Comparison of ENCODE assay signal across 9 mouse cellular contexts in genomic region chr2:152784640-152785039, GRCm38 (mm10). TPM values are rescaled to one million over a fixed set of nuclear protein-coding genes. Genes with fewer than 3 reads are reported as not detected.
DNase-seq lines count a peak whose midpoint lies in the region; ATAC-seq and TF ChIP-seq lines count a peak whose summit lies in the region.
"Had no signal": no experiment of that assay in that cellular context is flagged by ENCODE, and none has a peak within 500 bp of the region (broad histone marks: within the 10 kb centered on the region; RNA-seq: fewer than 3 reads in every experiment).

No protein-coding gene starts in this region.

- no peaks in the 10 kb centered on the region for H3K27me3 ChIP-seq in heart, embryonic 12.5 days (replicated peaks)
- no peaks in the 10 kb centered on the region for H3K27me3 ChIP-seq in midbrain, embryonic 15.5 days (replicated peaks)
- no peaks in the 10 kb centered on the region for H3K27me3 ChIP-seq in midbrain, embryonic 13.5 days
- H3K27me3 ChIP-seq in lung, embryonic 14.5 days (ENCODE audit: insufficient read depth, low read length), result no peaks in the 10 kb centered on the region
- no peaks in the 10 kb centered on the region for H3K27me3 ChIP-seq in stomach, embryonic 15.5 days (replicated peaks)
- H3K27me3 ChIP-seq: CH12.LX had no signal

- H3K27ac ChIP-seq in heart, embryonic 12.5 days (ENCODE audit: poor library complexity, severe bottlenecking), result peak overlapping the region; percentile 97
- H3K27ac ChIP-seq in midbrain, embryonic 15.5 days, result 0 out of 2 replicates have a peak overlapping the region, but pooled peaks have one; percentile 61
- no peak overlapping the region for H3K27ac ChIP-seq in midbrain, embryonic 13.5 days
- 0 out of 2 replicates have a peak overlapping the region, but pooled peaks have one; percentile 90 for H3K27ac ChIP-seq in lung, embryonic 14.5 days (ENCODE audit: low read depth)
- H3K27ac ChIP-seq in stomach, embryonic 15.5 days, result 0 out of 2 replicates have a peak overlapping the region, but pooled peaks have one; percentile 78

- H3K4me1 ChIP-seq in heart, embryonic 12.5 days (replicated peaks), result peaks cover 74% of the 10 kb centered on the region
- peaks cover 7% of the 10 kb centered on the region; the same call in 1 of the 2 replicates for H3K4me1 ChIP-seq in midbrain, embryonic 15.5 days
- H3K4me1 ChIP-seq in midbrain, embryonic 13.5 days (replicated peaks), result peaks cover 13% of the 10 kb centered on the region
- peaks cover 16% of the 10 kb centered on the region for H3K4me1 ChIP-seq in lung, embryonic 14.5 days (ENCODE audit: insufficient read depth)
- peaks cover 36% of the 10 kb centered on the region for H3K4me1 ChIP-seq in stomach, embryonic 15.5 days

- H3K4me2 ChIP-seq in heart, embryonic 12.5 days, result 0 out of 2 replicates have a peak overlapping the region, but pooled peaks have one; percentile 53
- H3K4me2 ChIP-seq in midbrain, embryonic 15.5 days, result no peak overlapping the region
- no peak overlapping the region for H3K4me2 ChIP-seq in midbrain, embryonic 13.5 days (replicated peaks)
- no peak overlapping the region for H3K4me2 ChIP-seq in lung, embryonic 14.5 days
- H3K4me2 ChIP-seq in stomach, embryonic 15.5 days, result no peak overlapping the region

- H3K9ac ChIP-seq in heart, embryonic 12.5 days, result no peak overlapping the region
- H3K9ac ChIP-seq in midbrain, embryonic 15.5 days, result no peak overlapping the region
- H3K9ac ChIP-seq in midbrain, embryonic 13.5 days (replicated peaks), result no peak overlapping the region
- H3K9ac ChIP-seq in lung, embryonic 14.5 days, result no peak overlapping the region
- H3K9ac ChIP-seq in stomach, embryonic 15.5 days, result no peak overlapping the region

- no peak for DNase-seq in heart, adult 8-10 months (ENCODE audit: low spot score)
- no peak for DNase-seq in lung, embryonic 14.5 days
- no peak for DNase-seq in thymus, adult 18-20 months
- DNase-seq in adrenal gland, adult 18-20 months (ENCODE audit: low spot score in 2 of 2), result no peak

- H3K4me3 ChIP-seq in heart, embryonic 12.5 days, result no peak overlapping the region
- no peak overlapping the region for H3K4me3 ChIP-seq in midbrain, embryonic 15.5 days
- H3K4me3 ChIP-seq in midbrain, embryonic 13.5 days (replicated peaks), result no peak overlapping the region
- no peak overlapping the region for H3K4me3 ChIP-seq in lung, embryonic 14.5 days (ENCODE audit: low read depth, low read length)
- no peak overlapping the region for H3K4me3 ChIP-seq in stomach, embryonic 15.5 days (replicated peaks)

- H3K36me3 ChIP-seq in heart, embryonic 12.5 days, result peaks cover 20% of the 10 kb centered on the region
- no peaks in the 10 kb centered on the region for H3K36me3 ChIP-seq in midbrain, embryonic 15.5 days (replicated peaks)
- H3K36me3 ChIP-seq in midbrain, embryonic 13.5 days, result peaks cover 26% of the 10 kb centered on the region
- H3K36me3 ChIP-seq in lung, embryonic 14.5 days (ENCODE audit: insufficient read depth), result peaks cover 28% of the 10 kb centered on the region; the same call in 1 of the 2 replicates
- peaks cover 20% of the 10 kb centered on the region; the same call in 1 of the 2 replicates for H3K36me3 ChIP-seq in stomach, embryonic 15.5 days

- WGBS in heart, embryonic 12.5 days, result 94% methylated on average over 8 of the region's 8 CpGs
- WGBS in midbrain, embryonic 15.5 days, result 93% methylated on average over 8 of the region's 8 CpGs
- 97% methylated on average over 8 of the region's 8 CpGs for WGBS in midbrain, embryonic 13.5 days
- 81% methylated on average over 8 of the region's 8 CpGs for WGBS in lung, embryonic 14.5 days
- WGBS in stomach, embryonic 15.5 days, result 83% methylated on average over 8 of the region's 8 CpGs

- no peak for ATAC-seq in heart, embryonic 12.5 days (ENCODE audit: insufficient number of reproducible peaks, low FRiP score)
- ATAC-seq in midbrain, embryonic 15.5 days (replicated peaks), result no peak
- ATAC-seq in midbrain, embryonic 13.5 days, result no peak
- no peak for ATAC-seq in lung, embryonic 14.5 days (ENCODE audit: insufficient read depth)
- no peak for ATAC-seq in stomach, embryonic 15.5 days (ENCODE audit: insufficient read depth, low FRiP score, low read depth)

- no peaks in the 10 kb centered on the region for H3K9me3 ChIP-seq in heart, embryonic 12.5 days (replicated peaks)
- no peaks in the 10 kb centered on the region for H3K9me3 ChIP-seq in midbrain, embryonic 15.5 days
- no peaks in the 10 kb centered on the region for H3K9me3 ChIP-seq in midbrain, embryonic 13.5 days
- H3K9me3 ChIP-seq in lung, embryonic 14.5 days (ENCODE audit: low read depth, low read length), result no peaks in the 10 kb centered on the region
- H3K9me3 ChIP-seq in stomach, embryonic 15.5 days, result no peaks in the 10 kb centered on the region

- TF ChIP-seq CTCF in lung, embryonic 14.5 days (IDR thresholded peaks at IDR 0.05; ENCODE audit: low read depth), result no peak

RNA-seq across cellular contexts. Expression of gene Cox4i2, which starts 30.7 kb away (rescaled TPM):
- 18.9 and 20.8 TPM in 2 replicates for polyA plus RNA-seq in heart, embryonic 12.5 days (2016; fragmentation: Nextera tagmentation; extraction: Ambion mirVana)
- 10 to 100 TPM; 10.3 to 16.2 (median 12.4) TPM for total RNA-seq in heart, adult 8-10 months (2022)
- 5.2 and 6.4 TPM in 2 replicates for polyA plus RNA-seq in midbrain, embryonic 15.5 days (2015; fragmentation: Nextera tagmentation; extraction: Ambion mirVana)
- 4.1 and 5.5 TPM in 2 replicates for polyA plus RNA-seq in midbrain, embryonic 13.5 days (2015; fragmentation: Nextera tagmentation; extraction: Ambion mirVana)
- polyA plus RNA-seq in lung, embryonic 14.5 days (2014; fragmentation: Nextera tagmentation; extraction: Ambion mirVana), result 51.4 and 59.6 TPM in 2 replicates
- 19.0 and 19.5 TPM in 2 replicates for polyA plus RNA-seq in stomach, embryonic 15.5 days (2015; fragmentation: Nextera tagmentation; extraction: Ambion mirVana)
- 1 to 10 TPM; 2.5 to 3.8 TPM for total RNA-seq in adrenal gland, adult 18-20 months (2021)
- total RNA-seq: CH12.LX had no signal

RNA-seq across cellular contexts. Expression of gene Bcl2l1, which starts 46.9 kb away (rescaled TPM):
- polyA plus RNA-seq in heart, embryonic 12.5 days (2016; fragmentation: Nextera tagmentation; extraction: Ambion mirVana), result 83.0 and 85.9 TPM in 2 replicates
- 10 to 100 TPM; 46.9 to 66.6 (median 51.4) TPM for total RNA-seq in heart, adult 8-10 months (2022)
- polyA plus RNA-seq in midbrain, embryonic 15.5 days (2015; fragmentation: Nextera tagmentation; extraction: Ambion mirVana), result 195 and 197 TPM in 2 replicates
- 190 and 195 TPM in 2 replicates for polyA plus RNA-seq in midbrain, embryonic 13.5 days (2015; fragmentation: Nextera tagmentation; extraction: Ambion mirVana)
- polyA plus RNA-seq in lung, embryonic 14.5 days (2014; fragmentation: Nextera tagmentation; extraction: Ambion mirVana), result 102 and 103 TPM in 2 replicates
- polyA plus RNA-seq in stomach, embryonic 15.5 days (2015; fragmentation: Nextera tagmentation; extraction: Ambion mirVana), result 69.8 and 75.7 TPM in 2 replicates
- total RNA-seq in adrenal gland, adult 18-20 months (2021), result 10 to 100 TPM; 63.6 to 73.5 TPM

RNA-seq across cellular contexts. Expression of gene Id1, which starts 48.6 kb away (rescaled TPM):
- polyA plus RNA-seq in heart, embryonic 12.5 days (2016; fragmentation: Nextera tagmentation; extraction: Ambion mirVana), result 87.7 and 90.9 TPM in 2 replicates
- total RNA-seq in heart, adult 8-10 months (2022), result 10 to 100 TPM; 43.3 to 63.6 (median 58.4) TPM
- 30.7 and 33.7 TPM in 2 replicates for polyA plus RNA-seq in midbrain, embryonic 15.5 days (2015; fragmentation: Nextera tagmentation; extraction: Ambion mirVana)
- polyA plus RNA-seq in midbrain, embryonic 13.5 days (2015; fragmentation: Nextera tagmentation; extraction: Ambion mirVana), result 32.8 and 39.4 TPM in 2 replicates
- polyA plus RNA-seq in lung, embryonic 14.5 days (2014; fragmentation: Nextera tagmentation; extraction: Ambion mirVana), result 122 and 123 TPM in 2 replicates
- polyA plus RNA-seq in stomach, embryonic 15.5 days (2015; fragmentation: Nextera tagmentation; extraction: Ambion mirVana), result 117 and 138 TPM in 2 replicates
- total RNA-seq in adrenal gland, adult 18-20 months (2021), result 10 to 100 TPM; 51.8 to 93.4 TPM
